Mouse (Mus musculus) T-cell, adult 2 months (primary cell): ENCODE results near the gene Pkp3.
"Not testable (repeated sequence)": the region's sequence is repeated elsewhere in the genome, so short reads cannot be mapped to it uniquely, and the experiment has no call there.

Experiments used
- DNase-seq: peaks from one replicate; pipeline ENCODE4 v3.0.0; 2022; ENCODE audit warnings: low spot score

The Pkp3 gene

DNA sequence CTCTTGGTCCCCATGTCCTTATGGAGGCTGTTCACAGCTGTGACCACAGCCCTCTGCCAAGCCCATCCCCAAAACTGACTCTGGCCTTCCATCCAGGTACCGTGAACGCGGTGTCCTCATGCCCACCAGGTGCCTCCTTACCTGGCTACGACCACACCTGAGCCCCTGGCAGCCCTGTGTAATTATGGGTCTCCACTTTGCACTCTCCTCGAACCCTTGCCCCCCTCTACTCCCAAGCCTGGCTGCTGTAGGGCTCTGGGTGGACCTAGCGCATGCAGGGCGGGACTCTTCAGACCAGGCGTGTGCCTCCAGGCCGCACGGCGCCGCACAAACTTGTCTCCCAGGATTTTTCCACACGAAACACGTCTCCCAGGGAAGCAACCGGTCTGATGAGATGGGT lies at the start of gene Pkp3:
Pkp3 (plus strand) TSS at position 378 of the 400 bp plus-strand sequence.
- no peak for DNase-seq

- DNase-seq: no peak
Observed at GRCm38 (mm10) chr7:141028831-141029230, 49.2 kb upstream of the Pkp3 start, which contains the start of gene Gm17387. Gm17387 (plus strand) TSS chr7:141029131.

DNA sequence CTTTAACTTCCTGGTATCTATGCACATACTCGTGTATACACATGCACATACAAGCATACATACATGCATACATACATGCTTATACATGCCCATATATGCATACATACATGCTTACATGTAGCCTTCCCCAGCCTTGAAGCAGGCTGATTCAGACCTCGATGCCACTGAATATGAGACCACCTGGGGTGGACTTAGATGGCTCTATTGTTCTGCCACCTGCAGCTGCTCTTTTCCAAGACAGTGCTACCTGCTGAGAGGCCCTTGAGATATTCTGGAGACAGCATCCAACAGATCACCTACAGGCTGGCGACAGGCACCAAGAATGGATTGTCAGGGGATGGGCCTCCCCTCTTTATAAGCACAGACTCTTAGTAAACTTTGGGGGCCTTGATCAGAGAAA lies 47.6 kb upstream of the Pkp3 start:
- no peak for DNase-seq

DNA sequence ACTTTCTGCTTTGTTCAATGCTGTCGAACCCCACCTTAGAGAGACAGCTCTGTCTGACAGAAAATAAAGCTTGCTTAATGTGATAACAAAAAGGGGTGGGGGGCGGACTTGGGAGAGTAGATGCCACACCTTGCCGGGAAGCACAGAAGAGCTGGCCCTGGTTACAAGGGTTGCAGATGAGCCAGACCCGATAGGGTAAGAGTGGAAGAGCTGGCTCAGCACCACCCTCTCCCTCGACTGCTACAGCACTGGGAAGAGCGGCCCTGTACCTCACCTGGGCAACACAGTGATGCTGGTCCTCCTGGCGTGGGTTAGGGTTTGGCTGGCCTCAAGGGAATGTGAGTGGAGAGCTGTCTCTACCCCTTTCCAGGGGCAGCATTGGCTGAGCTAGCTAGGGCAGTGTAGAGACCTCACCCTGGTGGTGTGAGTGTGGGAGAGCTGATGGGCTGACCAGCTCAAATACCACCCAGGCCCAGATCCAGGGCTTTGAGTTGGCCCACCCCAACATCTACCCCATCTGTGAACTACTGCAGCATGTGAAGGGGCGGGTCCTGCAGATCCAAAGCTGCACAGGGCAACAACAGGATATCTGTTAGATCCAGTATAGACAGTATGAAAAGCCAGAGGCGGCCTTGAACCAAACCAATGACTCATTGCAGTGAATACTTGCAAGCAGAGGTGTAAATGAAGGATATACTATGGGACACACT lies 45.4 kb upstream of the Pkp3 start:
- no peak for DNase-seq

- DNase-seq: not testable (repeated sequence)
Observed at GRCm38 (mm10) chr7:141036624-141037023, 41.4 kb upstream of the Pkp3 start.

GRCm38 (mm10) chr7:141038090-141039032 lies 39.7 kb upstream of the Pkp3 start:
- no peak for DNase-seq

- no peak for DNase-seq
Observed at GRCm38 (mm10) chr7:141039386-141040107, 38.5 kb upstream of the Pkp3 start.

DNA sequence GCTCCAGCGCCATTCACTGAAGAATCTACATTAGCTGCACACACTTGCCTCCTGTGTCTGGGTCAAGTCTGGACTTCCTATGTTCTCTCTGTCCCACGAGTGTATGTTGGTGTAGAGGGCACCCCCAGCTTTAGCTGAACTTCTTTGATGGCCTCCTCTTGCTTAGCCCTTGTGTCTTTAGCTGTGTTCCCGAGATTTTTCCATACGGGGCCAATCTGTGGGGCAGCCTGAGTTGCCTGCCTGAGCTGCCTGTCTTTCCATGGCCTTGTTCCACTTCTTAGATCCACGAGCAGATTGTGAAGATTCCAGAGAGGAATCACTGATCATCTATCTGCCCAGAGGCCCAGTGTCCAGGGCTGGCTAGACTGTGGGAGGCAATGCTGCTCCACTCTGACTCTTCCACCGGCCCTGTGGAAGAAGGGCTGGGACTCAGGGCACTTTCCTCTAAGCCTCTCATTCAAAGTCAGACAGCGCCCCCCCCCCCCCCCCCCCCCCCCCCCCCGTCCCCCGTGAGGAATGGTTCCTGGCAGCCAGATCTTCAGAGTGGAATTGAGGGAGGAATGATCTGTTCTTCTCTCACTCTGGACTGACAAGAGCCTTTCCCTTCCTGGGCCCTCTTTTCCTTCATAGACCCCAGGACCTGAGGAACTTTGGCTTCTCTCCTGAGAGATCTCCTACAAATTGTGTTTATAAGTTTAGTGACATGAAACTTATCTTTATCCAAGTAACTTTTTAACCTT lies 37.0 kb upstream of the Pkp3 start:
- DNase-seq: no peak

- no peak for DNase-seq
Observed at GRCm38 (mm10) chr7:141041661-141042060, 36.4 kb upstream of the Pkp3 start.

- no peak for DNase-seq
Observed at GRCm38 (mm10) chr7:141042539-141042938, 35.5 kb upstream of the Pkp3 start.

GRCm38 (mm10) chr7:141046931-141047580 lies 31.0 kb upstream of the Pkp3 start:
- no peak for DNase-seq

GRCm38 (mm10) chr7:141047581-141048225 lies 30.3 kb upstream of the Pkp3 start:
- no peak for DNase-seq

GRCm38 (mm10) chr7:141048226-141049218 lies 29.5 kb upstream of the Pkp3 start:
- DNase-seq: peak; percentile 85

DNA sequence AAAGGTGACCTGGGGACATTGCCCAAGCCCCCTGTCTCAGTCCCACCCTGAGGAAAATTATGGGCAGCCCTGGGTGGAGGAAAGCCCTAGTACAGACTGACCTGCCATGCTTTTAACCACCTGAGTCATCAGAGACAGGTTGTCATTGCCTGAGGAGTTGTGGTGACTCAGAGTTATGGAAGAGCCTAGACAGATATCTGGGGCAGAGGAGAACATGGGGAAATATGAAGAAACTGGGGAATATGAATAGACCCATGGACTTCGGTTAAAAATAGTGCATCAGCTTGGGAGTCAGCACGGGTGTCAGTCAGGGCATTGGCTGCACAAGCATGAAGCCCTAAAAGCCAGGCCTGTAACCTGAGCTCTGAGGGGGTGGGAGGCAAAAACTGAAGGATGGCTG lies 28.7 kb upstream of the Pkp3 start:
- no peak for DNase-seq

DNA sequence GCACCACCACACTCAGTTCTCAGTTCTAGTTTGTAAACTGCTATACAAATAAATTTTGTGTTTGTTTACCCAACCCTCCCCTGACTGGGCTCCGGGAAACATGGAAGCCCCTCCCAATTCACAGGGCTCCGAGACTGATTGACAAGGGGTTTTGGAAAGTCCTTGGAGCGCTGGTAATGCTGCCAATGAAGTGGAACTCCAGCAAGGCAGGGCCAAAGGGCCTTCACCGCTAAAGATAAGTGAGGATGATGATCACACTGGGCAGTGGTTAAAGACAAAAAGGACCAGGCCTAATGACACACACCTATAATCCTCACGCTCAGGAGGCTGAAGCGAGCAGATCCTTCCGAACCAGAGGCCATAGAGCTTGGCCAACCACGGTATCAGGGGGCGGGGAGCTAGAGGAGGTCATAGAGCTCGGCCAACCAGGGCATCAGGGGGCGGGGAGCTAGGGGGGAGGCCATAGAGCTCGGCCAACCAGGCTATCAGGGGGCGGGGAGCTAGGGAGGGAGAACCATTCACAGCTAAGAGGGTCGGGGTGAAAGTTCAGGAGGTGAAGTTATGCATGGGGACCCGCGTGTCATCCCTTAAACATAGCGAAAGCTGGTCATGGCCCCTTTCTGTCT lies 26.8 kb upstream of the Pkp3 start:
- no peak for DNase-seq

DNA sequence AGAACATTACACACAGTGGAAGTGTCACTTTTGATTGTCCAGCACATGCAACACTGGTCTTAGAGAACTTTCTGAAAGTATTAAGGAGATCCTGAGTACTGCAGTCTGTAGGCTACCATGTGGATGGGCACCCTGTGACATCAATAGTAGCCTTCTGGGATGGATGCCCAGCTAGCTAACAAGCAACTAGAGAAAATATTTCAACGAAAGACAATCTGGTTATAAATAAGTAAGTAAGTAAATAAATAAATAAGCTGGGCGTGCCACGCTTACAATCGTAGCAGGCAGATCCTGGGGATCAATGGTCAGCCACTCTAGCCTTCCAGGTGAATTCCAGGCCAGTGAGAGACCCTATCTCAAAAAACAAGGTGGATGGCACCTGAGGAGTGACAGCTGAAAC lies 26.0 kb upstream of the Pkp3 start:
- no peak for DNase-seq

DNA sequence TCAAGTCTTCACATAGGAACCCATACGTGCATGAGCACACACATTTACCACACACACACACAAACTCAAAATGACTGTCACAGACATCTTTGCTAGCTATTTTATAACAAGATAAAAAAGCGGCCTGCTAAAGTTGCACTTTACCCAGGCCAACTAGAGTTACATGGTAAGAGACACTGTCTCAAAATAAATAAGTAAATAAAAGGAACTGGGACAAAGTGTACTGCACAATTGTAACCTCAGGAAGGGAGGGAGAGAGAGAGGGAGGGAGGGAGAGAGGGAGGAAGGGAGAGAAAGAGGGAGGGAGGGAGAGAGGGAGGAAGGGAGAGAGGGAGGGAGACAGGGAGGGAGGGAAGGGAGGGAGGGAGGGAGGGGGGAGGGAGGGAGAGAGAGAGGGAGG lies 25.6 kb upstream of the Pkp3 start:
- no peak for DNase-seq

- DNase-seq: no peak
Observed at GRCm38 (mm10) chr7:141055785-141056184, 22.2 kb upstream of the Pkp3 start.

DNA sequence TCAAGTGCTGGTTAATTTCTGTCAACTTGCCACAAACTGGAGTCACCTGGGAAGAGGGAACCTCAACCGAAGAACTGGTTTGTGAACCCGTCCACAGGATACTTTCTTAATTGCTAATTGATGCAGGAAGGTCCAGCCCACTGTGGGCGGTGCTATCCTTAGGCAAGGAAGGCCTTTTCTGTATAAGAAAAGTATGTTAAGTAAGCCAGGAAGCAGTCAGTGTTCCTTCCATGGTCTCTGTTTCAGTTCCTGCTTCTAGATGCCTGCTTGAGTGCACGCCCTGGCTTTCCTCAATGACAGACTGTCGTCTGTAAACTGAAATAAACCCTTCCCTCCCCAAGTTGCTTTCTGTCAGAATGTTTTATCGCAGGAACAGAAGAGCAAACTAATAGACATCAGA lies 21.0 kb upstream of the Pkp3 start:
- no peak for DNase-seq
